Mouse (Mus musculus) heart, embryonic 15.5 days (tissue): Measurements from ENCODE around the gene Cbfa2t2. TPM values are rescaled to one million over a fixed set of nuclear protein-coding genes. Genes with fewer than 3 reads are reported as not detected.
A peak's percentile ranks its signal among the peaks of the same experiment; 100 is the strongest.

Experiments used
- ATAC-seq: fragments of 200-750 bp; cut with Nextera tagmentation; replicated peaks from 2 replicates; pipeline ENCODE4 v1.8.0; 2017; ENCODE audit warnings: low read depth, moderate TSS enrichment; ENCODE audit not compliant: insufficient number of reproducible peaks, insufficient read depth, low FRiP score
- H3K27ac ChIP-seq: fragments of 300-500 bp; sonication (generic); 2 replicates; pipeline ENCODE4 v1.5.1; 2015; ENCODE audit warnings: mild to moderate bottlenecking, inconsistent platforms
- H3K27me3 ChIP-seq: fragments of 300-500 bp; sonication (generic); 2 replicates; pipeline ENCODE4 v1.6.1; 2015; ENCODE audit warnings: inconsistent platforms
- H3K36me3 ChIP-seq: fragments of 300-500 bp; sonication (generic); 2 replicates; pipeline ENCODE4 v1.6.1; 2015; ENCODE audit warnings: mild to moderate bottlenecking, inconsistent platforms
- H3K4me1 ChIP-seq: fragments of 300-500 bp; sonication (generic); replicated peaks from 2 replicates; pipeline ENCODE4 v1.6.1; 2015; ENCODE audit warnings: inconsistent platforms
- H3K4me2 ChIP-seq: fragments of 300-500 bp; sonication (generic); 2 replicates; pipeline ENCODE4 v1.6.1; 2015; ENCODE audit warnings: inconsistent platforms, mild to moderate bottlenecking, moderate library complexity
- H3K4me3 ChIP-seq: fragments of 300-500 bp; sonication (generic); 2 replicates; pipeline ENCODE4 v1.5.1; 2015; ENCODE audit warnings: mild to moderate bottlenecking, inconsistent platforms
- H3K9ac ChIP-seq: fragments of 300-500 bp; sonication (generic); 2 replicates; pipeline ENCODE4 v1.6.1; 2015; ENCODE audit warnings: mild to moderate bottlenecking, inconsistent platforms
- H3K9me3 ChIP-seq: fragments of 300-500 bp; sonication (generic); replicated peaks from 2 replicates; pipeline ENCODE4 v1.6.1; 2016; ENCODE audit warnings: inconsistent platforms
- WGBS: fragments of 180-500 bp; shearing (Covaris S2); methylation state at CpG from one replicate; pipeline ENCODE4 v1.1.7; 2015; ENCODE audit warnings: mixed read lengths; 5-methylcytosine and 5-hydroxymethylcytosine counted together
- polyA plus RNA-seq: library from polyadenylated mRNA; unstranded; fragments of >200 nt; fragmentation: Nextera tagmentation; extraction: Ambion mirVana; gene quantifications from 2 replicates; pipeline ENCODE4 v1.2.1, GENCODE M21; 2015

Cbfa2t2 gene
- polyA plus RNA-seq, 1 experiment from 2014 or later, result 25.9 TPM

DNA sequence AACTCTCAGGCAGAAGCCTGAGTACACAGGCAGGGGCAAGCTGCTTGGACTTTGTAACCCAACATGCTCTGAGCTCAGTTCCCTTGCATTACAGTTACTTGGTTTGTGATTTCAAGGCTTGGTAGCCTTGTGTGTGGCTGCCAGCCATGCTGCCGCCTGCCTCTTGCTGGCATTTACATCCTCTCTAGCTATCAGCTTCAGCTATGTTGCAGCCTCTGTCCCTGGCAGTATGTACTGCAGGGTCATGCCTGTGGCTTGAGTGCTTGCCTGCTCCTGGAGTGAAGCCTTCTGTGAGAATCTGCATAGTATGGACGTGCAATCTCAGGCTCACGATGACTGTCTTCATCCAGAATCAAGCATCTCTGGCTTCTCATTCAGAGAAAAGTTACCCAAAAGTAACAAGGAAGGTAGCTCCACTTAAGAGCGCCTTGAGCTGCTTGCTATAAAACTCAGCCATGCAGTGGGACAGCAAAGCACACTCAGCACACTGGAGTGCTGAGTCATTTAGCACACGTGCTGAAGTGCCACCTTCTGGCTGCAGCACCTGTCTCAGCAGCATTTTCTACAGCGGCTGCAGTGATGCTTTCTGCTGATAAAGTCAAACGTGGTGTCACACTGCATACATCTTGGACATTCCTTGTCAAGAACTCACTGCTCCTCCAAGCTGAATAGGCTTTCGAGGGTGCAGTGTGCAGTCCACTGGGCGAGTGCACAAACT is 71.4 kb downstream of the Cbfa2t2 start:
- H3K36me3 ChIP-seq, result peaks cover 36% of the 10 kb centered on the region

DNA sequence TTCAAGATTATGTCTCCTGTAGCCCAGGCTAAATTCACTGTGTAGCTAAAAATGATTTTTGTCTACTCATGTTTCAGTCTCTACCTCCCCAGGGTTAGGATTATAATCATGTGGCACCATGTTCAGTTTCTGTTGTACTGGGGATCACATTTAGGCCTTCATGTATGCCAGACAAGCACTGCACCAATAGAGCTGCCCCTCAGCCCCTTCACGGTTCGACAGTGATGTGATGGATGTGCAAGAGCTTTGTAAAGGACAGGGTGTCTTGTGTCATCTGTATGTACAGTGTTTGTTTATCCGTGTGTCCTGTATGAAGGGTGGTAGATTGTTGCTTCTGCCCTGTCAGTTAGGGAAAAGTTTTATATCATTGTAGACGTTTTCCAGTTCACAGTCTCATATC is 72.2 kb downstream of the Cbfa2t2 start:
- H3K9me3 ChIP-seq, result no peaks in the 10 kb centered on the region
- no peaks in the 10 kb centered on the region for H3K27me3 ChIP-seq
- no peak overlapping the region for H3K9ac ChIP-seq
- H3K4me2 ChIP-seq, result no peak overlapping the region
- H3K36me3 ChIP-seq, result peaks cover 36% of the 10 kb centered on the region
- ATAC-seq, result no peak
- 0 out of 2 replicates have a peak, but pooled peaks cover 3% of the 10 kb centered on the region for H3K4me1 ChIP-seq
- 87% methylated on average over 4 of the region's 4 CpGs for WGBS
- no peak overlapping the region for H3K27ac ChIP-seq
- H3K4me3 ChIP-seq, result no peak overlapping the region

More for the DNA sequence above, 71.4 kb downstream of the Cbfa2t2 start:
- WGBS, result 50% methylated on average over 9 of the region's 9 CpGs
- no peak overlapping the region for H3K4me2 ChIP-seq
- H3K9ac ChIP-seq, result no peak overlapping the region
- no peak overlapping the region for H3K4me3 ChIP-seq
- H3K27me3 ChIP-seq, result no peaks in the 10 kb centered on the region
- ATAC-seq, result no peak
- no peaks in the 10 kb centered on the region for H3K9me3 ChIP-seq
- no peak overlapping the region for H3K27ac ChIP-seq
- 0 out of 2 replicates have a peak, but pooled peaks cover 3% of the 10 kb centered on the region for H3K4me1 ChIP-seq

DNA sequence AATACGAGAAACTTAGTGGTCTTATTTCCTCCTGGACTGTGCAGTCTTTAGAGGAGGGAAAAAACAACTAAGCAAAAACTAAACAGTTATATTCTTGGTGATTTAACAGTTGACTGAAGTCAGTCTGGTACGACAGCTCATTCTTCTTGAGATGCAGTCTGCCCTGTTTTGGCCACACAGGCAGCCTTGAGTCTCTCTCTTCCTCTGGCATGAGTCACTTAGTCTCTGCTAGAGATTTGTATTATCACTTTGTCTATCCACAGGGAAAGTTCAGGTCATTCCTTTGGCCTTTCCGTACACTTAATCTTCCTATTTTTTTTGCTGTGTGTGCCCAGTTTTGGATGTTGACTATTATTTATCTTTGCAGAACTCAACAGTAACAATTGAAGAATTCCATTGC is 73.9 kb downstream of the Cbfa2t2 start:
- WGBS, result 79% methylated on average over 3 of the region's 3 CpGs
- Histone ChIP-seq H3K36me3 (peaks cover 36% of the 10 kb centered on the region), H3K9me3 (no peaks in the 10 kb centered on the region), H3K9ac (no peak overlapping the region), H3K4me3 (no peak overlapping the region), H3K27me3 (no peaks in the 10 kb centered on the region), H3K4me2 (no peak overlapping the region), H3K4me1 (0 out of 2 replicates have a peak, but pooled peaks cover 3% of the 10 kb centered on the region), H3K27ac (no peak overlapping the region)
- ATAC-seq, result no peak

DNA sequence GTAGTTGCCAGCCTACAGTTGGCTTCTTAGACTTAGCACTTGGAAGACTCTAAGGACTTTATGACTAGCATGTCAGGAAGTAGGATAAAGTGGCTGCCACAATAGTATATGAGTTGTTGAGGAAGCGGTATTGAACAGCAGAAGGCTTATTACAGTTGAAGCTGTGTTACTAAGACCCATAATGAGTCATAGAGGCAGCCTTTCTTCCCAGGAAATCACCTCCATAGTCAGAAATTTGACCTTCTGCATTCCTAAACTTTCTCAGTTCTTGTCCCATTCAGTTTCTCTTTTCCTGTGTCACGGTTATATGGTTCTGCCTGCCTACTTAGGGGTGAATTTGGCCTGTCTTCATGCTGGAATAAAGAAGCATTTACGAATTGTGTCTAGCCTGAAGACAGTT is 80.7 kb downstream of the Cbfa2t2 start:
- Histone ChIP-seq H3K4me2 (no peak overlapping the region), H3K36me3 (peaks cover 27% of the 10 kb centered on the region)
- 77% methylated on average over 3 of the region's 3 CpGs for WGBS

DNA sequence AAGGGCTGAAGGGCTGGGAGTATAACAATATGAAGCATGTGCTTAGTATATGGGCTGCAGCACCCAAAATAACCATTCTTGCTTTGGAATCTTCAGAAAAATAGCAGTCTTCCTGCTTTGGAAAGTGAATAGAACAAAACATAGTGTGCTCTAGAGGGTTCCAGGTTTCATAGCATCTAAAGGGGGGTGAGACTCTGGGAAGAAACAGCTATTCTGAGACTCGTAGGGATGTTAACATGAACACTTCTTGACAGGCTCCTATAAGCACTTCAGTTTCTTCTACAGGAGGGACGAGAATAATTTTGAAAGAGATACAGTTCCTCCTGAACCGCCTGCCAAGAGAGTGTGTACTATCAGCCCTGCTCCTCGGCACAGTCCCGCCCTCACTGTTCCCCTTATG is 81.1 kb downstream of the Cbfa2t2 start:
- WGBS, result 68% methylated on average over 5 of the region's 5 CpGs
- Histone ChIP-seq H3K27ac (no peak overlapping the region), H3K36me3 (peaks cover 29% of the 10 kb centered on the region)

More for the DNA sequence above, 80.7 kb downstream of the Cbfa2t2 start:
- no peak overlapping the region for H3K27ac ChIP-seq
- H3K9ac ChIP-seq, result no peak overlapping the region
- no peak overlapping the region for H3K4me3 ChIP-seq
- no peaks in the 10 kb centered on the region for H3K27me3 ChIP-seq
- H3K9me3 ChIP-seq, result no peaks in the 10 kb centered on the region
- ATAC-seq, result no peak
- H3K4me1 ChIP-seq, result no peaks in the 10 kb centered on the region

DNA sequence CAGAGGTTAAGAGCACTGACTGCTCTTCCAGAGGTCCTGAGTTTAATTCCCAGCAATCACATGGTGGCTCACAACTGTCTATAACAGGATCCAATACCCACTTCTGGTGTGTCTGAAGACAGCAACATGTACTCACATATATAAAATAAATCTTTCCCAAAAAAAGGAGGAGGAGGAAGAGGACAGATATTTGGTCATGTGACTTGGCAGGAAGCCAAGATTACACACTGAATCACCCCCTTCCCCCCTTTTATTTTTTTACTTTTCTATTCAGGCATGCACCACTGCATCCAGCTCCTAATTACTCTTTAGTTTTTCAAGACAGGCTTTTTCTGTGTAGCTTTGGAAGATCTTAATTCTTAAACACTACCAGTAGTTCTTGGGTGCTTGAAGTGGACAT is 85.2 kb downstream of the Cbfa2t2 start:
- ATAC-seq, result no peak
- H3K27me3 ChIP-seq, result no peaks in the 10 kb centered on the region
- peaks cover 50% of the 10 kb centered on the region for H3K36me3 ChIP-seq
- H3K4me1 ChIP-seq, result peaks cover under 1% of the 10 kb centered on the region; the same call in 1 of the 2 replicates
- no peak overlapping the region for H3K27ac ChIP-seq
- H3K9me3 ChIP-seq, result no peaks in the 10 kb centered on the region
- H3K4me3 ChIP-seq, result no peak overlapping the region
- no peak overlapping the region for H3K4me2 ChIP-seq
- H3K9ac ChIP-seq, result no peak overlapping the region

More for the DNA sequence above, 81.1 kb downstream of the Cbfa2t2 start:
- H3K27me3 ChIP-seq, result no peaks in the 10 kb centered on the region
- no peak overlapping the region for H3K4me2 ChIP-seq
- no peak for ATAC-seq
- H3K9ac ChIP-seq, result no peak overlapping the region
- no peaks in the 10 kb centered on the region for H3K9me3 ChIP-seq
- no peaks in the 10 kb centered on the region for H3K4me1 ChIP-seq
- no peak overlapping the region for H3K4me3 ChIP-seq

DNA sequence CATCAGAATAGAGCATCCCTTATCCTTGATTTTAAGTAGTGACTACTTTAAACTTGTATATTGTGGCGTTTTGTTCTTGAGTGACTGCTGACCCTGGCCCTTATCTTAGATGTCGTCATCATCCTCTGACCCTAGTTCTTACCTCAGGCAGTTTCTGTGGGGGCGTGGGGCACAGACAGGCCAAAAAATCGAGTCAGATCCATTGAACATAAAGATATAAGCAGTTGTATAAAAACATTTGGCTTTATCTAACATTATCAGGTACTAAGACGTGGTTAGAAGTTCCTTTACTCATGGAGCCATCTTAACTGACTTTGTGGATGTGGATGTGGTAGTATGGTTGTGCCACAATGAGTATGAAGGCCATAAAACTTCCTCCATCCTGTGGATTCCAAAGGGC is 86.1 kb downstream of the Cbfa2t2 start:
- WGBS, result 83% methylated on average over 5 of the region's 5 CpGs
- peaks cover 50% of the 10 kb centered on the region for H3K36me3 ChIP-seq

DNA sequence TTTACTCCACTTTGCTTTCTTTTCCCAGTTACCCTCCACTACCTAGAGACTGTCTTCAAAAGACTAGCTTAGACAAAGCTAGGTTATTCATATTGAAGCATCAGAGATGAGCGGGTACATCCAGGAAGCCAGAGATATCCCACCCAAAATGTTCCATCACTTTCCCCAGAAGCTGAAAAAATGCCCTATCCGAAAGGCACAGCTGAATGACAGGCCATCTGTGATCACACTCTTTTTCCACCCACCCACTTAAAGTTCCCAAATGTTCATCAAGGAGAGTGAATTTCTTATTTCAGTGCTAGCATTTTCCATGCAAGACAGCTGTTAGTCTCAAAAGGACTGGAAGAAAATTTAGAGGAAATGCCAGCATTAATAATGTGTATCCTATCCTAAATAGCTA is 89.0 kb downstream of the Cbfa2t2 start:
- Histone ChIP-seq H3K4me1 (peaks cover 3% of the 10 kb centered on the region; the same call in 1 of the 2 replicates), H3K27ac (no peak overlapping the region), H3K4me2 (no peak overlapping the region), H3K4me3 (no peak overlapping the region), H3K9me3 (no peaks in the 10 kb centered on the region), H3K36me3 (peaks cover 53% of the 10 kb centered on the region), H3K9ac (no peak overlapping the region), H3K27me3 (no peaks in the 10 kb centered on the region)
- 87% methylated on average over 2 of the region's 2 CpGs for WGBS
- no peak for ATAC-seq

More for the DNA sequence above, 86.1 kb downstream of the Cbfa2t2 start:
- no peak for ATAC-seq
- Histone ChIP-seq H3K9ac (no peak overlapping the region), H3K4me1 (peaks cover 3% of the 10 kb centered on the region; the same call in 1 of the 2 replicates), H3K27me3 (no peaks in the 10 kb centered on the region), H3K27ac (no peak overlapping the region), H3K9me3 (no peaks in the 10 kb centered on the region), H3K4me2 (no peak overlapping the region), H3K4me3 (no peak overlapping the region)

DNA sequence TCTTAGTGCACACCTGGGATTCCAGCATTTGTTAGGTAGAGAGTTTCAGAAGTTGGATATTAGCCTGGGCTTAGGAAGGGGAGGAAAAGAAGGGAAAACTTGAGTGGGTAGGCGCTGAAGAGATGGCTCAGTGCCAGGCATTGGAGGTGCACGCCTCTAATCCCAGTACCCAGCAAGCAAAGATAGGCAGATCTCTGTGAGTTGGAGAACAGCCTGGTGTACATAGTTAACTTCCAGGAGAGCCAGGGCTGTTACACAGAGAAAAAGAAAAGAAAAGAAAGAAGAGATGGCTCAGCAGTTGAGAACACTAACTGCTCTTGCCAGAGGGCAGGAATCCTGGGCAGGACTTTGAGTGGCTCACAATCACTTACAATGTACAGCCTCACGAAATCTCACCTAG is 90.2 kb downstream of the Cbfa2t2 start:
- WGBS, result 67% methylated on average over 3 of the region's 3 CpGs
- H3K27me3 ChIP-seq, result no peaks in the 10 kb centered on the region
- H3K9me3 ChIP-seq, result no peaks in the 10 kb centered on the region
- H3K4me2 ChIP-seq, result no peak overlapping the region
- H3K36me3 ChIP-seq, result peaks cover 60% of the 10 kb centered on the region
- H3K9ac ChIP-seq, result no peak overlapping the region
- peaks cover 3% of the 10 kb centered on the region; the same call in 1 of the 2 replicates for H3K4me1 ChIP-seq
- H3K4me3 ChIP-seq, result no peak overlapping the region
- no peak for ATAC-seq
- H3K27ac ChIP-seq, result no peak overlapping the region

DNA sequence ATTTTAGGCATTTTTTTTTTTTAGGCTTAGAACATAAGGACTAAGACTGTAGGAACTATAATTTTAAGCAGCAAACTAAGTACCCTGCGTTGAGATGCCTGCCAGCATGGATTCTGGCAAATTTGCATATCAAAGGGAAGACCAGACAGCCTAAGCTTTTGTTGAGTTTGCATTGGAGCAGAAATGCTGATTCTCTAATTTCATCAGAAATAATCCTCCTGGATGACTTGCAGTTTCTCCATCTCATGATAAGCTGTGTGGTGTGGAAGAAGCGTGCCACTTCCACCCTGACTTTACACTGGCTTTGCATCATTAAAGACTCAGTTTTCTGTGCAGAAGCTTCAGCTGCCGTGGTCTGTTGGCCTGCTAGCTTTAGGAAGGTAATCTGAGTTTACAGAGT is 96.6 kb downstream of the Cbfa2t2 start:
- ATAC-seq, result no peak
- 59% methylated on average over 3 of the region's 3 CpGs for WGBS
- Histone ChIP-seq H3K27me3 (no peaks in the 10 kb centered on the region), H3K4me1 (peaks cover 6% of the 10 kb centered on the region; the same call in 1 of the 2 replicates), H3K4me2 (no peak overlapping the region), H3K9me3 (no peaks in the 10 kb centered on the region), H3K9ac (no peak overlapping the region), H3K36me3 (peaks cover 53% of the 10 kb centered on the region), H3K27ac (no peak overlapping the region), H3K4me3 (no peak overlapping the region)

DNA sequence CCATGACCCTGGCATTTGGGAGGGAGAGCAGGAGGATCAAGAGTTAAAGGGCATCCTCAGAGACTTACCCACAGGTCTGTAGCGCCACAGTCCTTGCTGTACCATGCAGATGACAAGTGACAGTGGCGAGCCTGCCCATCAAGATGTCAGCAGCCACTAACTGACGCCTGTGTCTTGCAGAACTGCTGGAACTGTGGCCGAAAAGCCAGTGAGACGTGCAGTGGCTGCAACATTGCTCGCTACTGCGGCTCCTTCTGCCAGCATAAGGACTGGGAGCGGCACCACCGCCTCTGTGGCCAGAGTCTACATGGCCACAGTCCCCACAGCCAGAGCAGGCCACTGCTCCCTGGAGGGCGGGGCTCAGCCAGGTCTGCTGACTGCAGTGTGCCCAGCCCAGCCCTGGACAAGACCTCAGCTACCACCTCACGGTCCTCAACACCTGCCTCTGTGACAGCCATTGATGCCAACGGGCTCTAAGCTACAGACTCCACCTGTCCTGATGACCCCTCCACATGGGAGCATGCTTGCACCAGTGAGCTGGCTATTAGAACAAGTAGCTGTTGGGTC is 98.5 kb downstream of the Cbfa2t2 start:
- ATAC-seq, result no peak
- H3K36me3 ChIP-seq, result peaks cover 42% of the 10 kb centered on the region
- H3K27me3 ChIP-seq, result no peaks in the 10 kb centered on the region
- peaks cover 14% of the 10 kb centered on the region for H3K4me1 ChIP-seq
- H3K9ac ChIP-seq, result no peak overlapping the region
- H3K9me3 ChIP-seq, result no peaks in the 10 kb centered on the region
- 44% methylated on average over 12 of the region's 12 CpGs for WGBS
- H3K4me3 ChIP-seq, result no peak overlapping the region
- H3K27ac ChIP-seq, result peak overlapping the region; percentile 21; the same call in 1 of the 2 replicates
- H3K4me2 ChIP-seq, result no peak overlapping the region
